Mouse (Mus musculus) liver, adult 2 months (tissue): ENCODE data around the gene Bpi.

Source experiments
- CTCF ChIP-seq: fragments of 200-500 bp; IDR thresholded peaks from 2 replicates; pipeline ENCODE4 v1.5.1; 2011; ENCODE audit warnings: low read depth, low read length, control low read depth
- POLR2A ChIP-seq: fragments of 200-500 bp; IDR thresholded peaks from 2 replicates; pipeline ENCODE4 v1.6.1; 2011; ENCODE audit warnings: low read length, control low read depth; ENCODE audit not compliant: insufficient read depth; ENCODE audit errors: extremely low read depth

GRCm38 (mm10) chr2:158241126-158241738, 16.7 kb upstream of the Bpi start:
- TF ChIP-seq POLR2A (no peak), CTCF (no peak)
